Mouse (Mus musculus): ENCODE data around the gene Nmnat2. TPM values are rescaled to one million over a fixed set of nuclear protein-coding genes. Genes with fewer than 3 reads are reported as not detected.

Gene Nmnat2
- polyA plus RNA-seq, 1 experiment from 2014 or later = 38.8 TPM

- Histone ChIP-seq H3K4me2 (no peak overlapping the region), H3K36me3 (ENCODE audit: poor library complexity, severe bottlenecking) (no peaks in the 10 kb centered on the region), H3K4me3 (no peak overlapping the region), H3K27me3 (no peaks in the 10 kb centered on the region), H3K27ac (no peak overlapping the region), H3K4me1 (no peaks in the 10 kb centered on the region), H3K9ac (no peak overlapping the region), H3K9me3 (replicated peaks) (no peaks in the 10 kb centered on the region)
- ATAC-seq = no peak; the same call in 1 of the 2 replicates
- WGBS = 41% methylated on average over 9 of the region's 9 CpGs
Measured at GRCm38 (mm10) chr1:153101327-153101880, 146.6 kb downstream of the Nmnat2 start.

- H3K9me3 ChIP-seq (replicated peaks) = no peaks in the 10 kb centered on the region
- H3K4me1 ChIP-seq = peaks cover 1% of the 10 kb centered on the region
- no peak overlapping the region for H3K4me2 ChIP-seq
- ATAC-seq = no peak
- H3K27ac ChIP-seq = no peak overlapping the region
- H3K36me3 ChIP-seq (ENCODE audit: poor library complexity, severe bottlenecking) = no peaks in the 10 kb centered on the region
- no peaks in the 10 kb centered on the region for H3K27me3 ChIP-seq
- H3K4me3 ChIP-seq = no peak overlapping the region
- 93% methylated on average over 17 of the region's 17 CpGs for WGBS
- H3K9ac ChIP-seq = no peak overlapping the region
Measured at GRCm38 (mm10) chr1:153102296-153103185, 147.7 kb downstream of the Nmnat2 start.

- no peaks in the 10 kb centered on the region for H3K9me3 ChIP-seq (replicated peaks)
- H3K4me2 ChIP-seq = no peak overlapping the region
- H3K9ac ChIP-seq = no peak overlapping the region
- H3K4me1 ChIP-seq = peaks cover 7% of the 10 kb centered on the region
- H3K27me3 ChIP-seq = no peaks in the 10 kb centered on the region
- no peak overlapping the region for H3K27ac ChIP-seq
- H3K4me3 ChIP-seq = no peak overlapping the region
- no peaks in the 10 kb centered on the region for H3K36me3 ChIP-seq (ENCODE audit: poor library complexity, severe bottlenecking)
- no peak for ATAC-seq
- 99% methylated on average over 8 of the region's 8 CpGs for WGBS
Measured at GRCm38 (mm10) chr1:153103186-153103554, 148.4 kb downstream of the Nmnat2 start.

- Histone ChIP-seq H3K27me3 (no peaks in the 10 kb centered on the region), H3K27ac (no peak overlapping the region), H3K4me1 (peaks cover 7% of the 10 kb centered on the region), H3K4me2 (no peak overlapping the region), H3K9me3 (replicated peaks) (no peaks in the 10 kb centered on the region), H3K9ac (no peak overlapping the region), H3K4me3 (no peak overlapping the region), H3K36me3 (ENCODE audit: poor library complexity, severe bottlenecking) (no peaks in the 10 kb centered on the region)
- no peak for ATAC-seq
- 74% methylated on average over 12 of the region's 12 CpGs for WGBS
Measured at GRCm38 (mm10) chr1:153104804-153105203, 150.0 kb downstream of the Nmnat2 start.

- Histone ChIP-seq H3K4me2 (no peak overlapping the region), H3K4me3 (no peak overlapping the region), H3K9me3 (replicated peaks) (no peaks in the 10 kb centered on the region; the same call in 1 of the 2 replicates), H3K27me3 (no peaks in the 10 kb centered on the region), H3K27ac (no peak overlapping the region; the same call in 1 of the 2 replicates), H3K4me1 (peaks cover 7% of the 10 kb centered on the region), H3K36me3 (ENCODE audit: poor library complexity, severe bottlenecking) (peaks cover 7% of the 10 kb centered on the region; the same call in 1 of the 2 replicates), H3K9ac (no peak overlapping the region)
- WGBS = 49% methylated on average over 7 of the region's 7 CpGs
- ATAC-seq = peak; percentile 70
Measured at GRCm38 (mm10) chr1:153107866-153108265, 153.1 kb downstream of the Nmnat2 start.

- Histone ChIP-seq H3K4me3 (no peak overlapping the region), H3K4me1 (peaks cover 7% of the 10 kb centered on the region), H3K9me3 (replicated peaks) (no peaks in the 10 kb centered on the region; the same call in 1 of the 2 replicates), H3K36me3 (ENCODE audit: poor library complexity, severe bottlenecking) (peaks cover 7% of the 10 kb centered on the region; the same call in 1 of the 2 replicates), H3K9ac (no peak overlapping the region), H3K27me3 (no peaks in the 10 kb centered on the region), H3K27ac (no peak overlapping the region), H3K4me2 (no peak overlapping the region)
- no peak for ATAC-seq
- WGBS = 84% methylated on average over 5 of the region's 5 CpGs
Measured at GRCm38 (mm10) chr1:153109346-153109745, 154.6 kb downstream of the Nmnat2 start.

- Histone ChIP-seq H3K4me3 (no peak overlapping the region), H3K27me3 (no peaks in the 10 kb centered on the region)
Measured at GRCm38 (mm10) chr1:153109836-153110235, 155.0 kb downstream of the Nmnat2 start.

GRCm38 (mm10) chr1:153111596-153111995, 156.8 kb downstream of the Nmnat2 start:
- no peak overlapping the region for H3K9ac ChIP-seq
- no peak for ATAC-seq
- peaks cover 7% of the 10 kb centered on the region for H3K4me1 ChIP-seq
- H3K9me3 ChIP-seq (replicated peaks) = no peaks in the 10 kb centered on the region; the same call in 1 of the 2 replicates
- no peak overlapping the region for H3K27ac ChIP-seq
- no peaks in the 10 kb centered on the region for H3K27me3 ChIP-seq
- 32% methylated on average over 4 of the region's 4 CpGs for WGBS
- no peak overlapping the region for H3K4me3 ChIP-seq
- peaks cover 7% of the 10 kb centered on the region; the same call in 1 of the 2 replicates for H3K36me3 ChIP-seq (ENCODE audit: poor library complexity, severe bottlenecking)
- no peak overlapping the region for H3K4me2 ChIP-seq

More at GRCm38 (mm10) chr1:153109836-153110235, 155.0 kb downstream of the Nmnat2 start:
- Histone ChIP-seq H3K27ac (no peak overlapping the region), H3K4me2 (no peak overlapping the region), H3K36me3 (ENCODE audit: poor library complexity, severe bottlenecking) (peaks cover 7% of the 10 kb centered on the region; the same call in 1 of the 2 replicates), H3K9ac (no peak overlapping the region), H3K4me1 (peaks cover 7% of the 10 kb centered on the region), H3K9me3 (replicated peaks) (no peaks in the 10 kb centered on the region; the same call in 1 of the 2 replicates)
- WGBS = 70% methylated on average over 3 of the region's 3 CpGs
- ATAC-seq = no peak

GRCm38 (mm10) chr1:153115315-153115714, 160.5 kb downstream of the Nmnat2 start:
- WGBS = 86% methylated on average over 8 of the region's 8 CpGs
- Histone ChIP-seq H3K27me3 (no peaks in the 10 kb centered on the region), H3K4me1 (no peaks in the 10 kb centered on the region), H3K9me3 (replicated peaks) (no peaks in the 10 kb centered on the region; the same call in 1 of the 2 replicates), H3K27ac (no peak overlapping the region), H3K4me3 (no peak overlapping the region), H3K36me3 (ENCODE audit: poor library complexity, severe bottlenecking) (peaks cover 7% of the 10 kb centered on the region; the same call in 1 of the 2 replicates), H3K4me2 (no peak overlapping the region), H3K9ac (no peak overlapping the region)
- no peak for ATAC-seq

GRCm38 (mm10) chr1:153120544-153120943, 165.8 kb downstream of the Nmnat2 start:
- H3K9me3 ChIP-seq (replicated peaks) = no peaks in the 10 kb centered on the region
- WGBS = 80% methylated on average over 6 of the region's 6 CpGs
- H3K9ac ChIP-seq = no peak overlapping the region
- ATAC-seq = no peak
- no peak overlapping the region for H3K4me3 ChIP-seq
- H3K36me3 ChIP-seq (ENCODE audit: poor library complexity, severe bottlenecking) = no peaks in the 10 kb centered on the region
- no peaks in the 10 kb centered on the region for H3K4me1 ChIP-seq
- H3K27ac ChIP-seq = no peak overlapping the region
- no peak overlapping the region for H3K4me2 ChIP-seq
- no peaks in the 10 kb centered on the region for H3K27me3 ChIP-seq

GRCm38 (mm10) chr1:153121320-153121719, 166.5 kb downstream of the Nmnat2 start:
- no peaks in the 10 kb centered on the region for H3K27me3 ChIP-seq
- H3K9ac ChIP-seq = no peak overlapping the region
- H3K4me1 ChIP-seq = no peaks in the 10 kb centered on the region
- no peak overlapping the region for H3K4me3 ChIP-seq
- WGBS = 88% methylated on average over 5 of the region's 5 CpGs
- ATAC-seq = no peak
- no peaks in the 10 kb centered on the region for H3K36me3 ChIP-seq (ENCODE audit: poor library complexity, severe bottlenecking)
- H3K27ac ChIP-seq = no peak overlapping the region
- H3K9me3 ChIP-seq (replicated peaks) = no peaks in the 10 kb centered on the region
- no peak overlapping the region for H3K4me2 ChIP-seq

GRCm38 (mm10) chr1:153122764-153123163, 168.0 kb downstream of the Nmnat2 start:
- Histone ChIP-seq H3K27ac (no peak overlapping the region), H3K27me3 (no peaks in the 10 kb centered on the region), H3K9ac (no peak overlapping the region), H3K4me3 (no peak overlapping the region), H3K36me3 (ENCODE audit: poor library complexity, severe bottlenecking) (no peaks in the 10 kb centered on the region), H3K4me2 (no peak overlapping the region), H3K9me3 (replicated peaks) (no peaks in the 10 kb centered on the region), H3K4me1 (no peaks in the 10 kb centered on the region)
- no peak for ATAC-seq
- WGBS = 89% methylated on average over 4 of the region's 4 CpGs

Measured in forebrain, embryonic 13.5 days (tissue).